Mouse (Mus musculus): ENCODE measurements at regions not wholly inside any gene's neighbourhood (a gene's known extent, or its start where the extent isn't known, plus 50 kb on each side); places are given as distances from the start of the nearest gene placed in this dataset.
A peak's percentile ranks its signal among the peaks of the same experiment; 100 is the strongest.
"Not testable (repeated sequence)": the region's sequence is repeated elsewhere in the genome, so short reads cannot be mapped to it uniquely, and the experiment has no call there.

- DNase-seq (ENCODE audit: low spot score in 2 of 2); intact Hi-C loops (cut with DNase I): not testable (repeated sequence)
Observed at GRCm38 (mm10) chr14:26319821-26320220, 62.1 kb downstream of the Duxbl3 start.

GRCm38 (mm10) chr14:26320736-26321135, 63.0 kb downstream of the Duxbl3 start:
- DNase-seq (ENCODE audit: low spot score in 2 of 2): no peak
- intact Hi-C loops (cut with DNase I): no loop called here

- DNase-seq (ENCODE audit: low spot score in 2 of 2): peak in 1 of 2 experiments; percentile 6
- intact Hi-C loops (cut with DNase I): no loop called here
Observed at GRCm38 (mm10) chr14:26328562-26328961, 70.8 kb downstream of the Duxbl3 start.

GRCm38 (mm10) chr14:26341111-26341510, 83.3 kb downstream of the Duxbl3 start:
- intact Hi-C loops (cut with DNase I): no loop called here

GRCm38 (mm10) chr14:26345227-26345626, 87.5 kb downstream of the Duxbl3 start:
- intact Hi-C loops (cut with DNase I): no loop called here
- no peak for DNase-seq (ENCODE audit: low spot score in 2 of 2)

More at GRCm38 (mm10) chr14:26341111-26341510, 83.3 kb downstream of the Duxbl3 start:
- DNase-seq (ENCODE audit: low spot score in 2 of 2): no peak

- no peak for DNase-seq (ENCODE audit: low spot score in 2 of 2)
- intact Hi-C loops (cut with DNase I): no loop called here
Observed at GRCm38 (mm10) chr14:26347296-26347695, 89.5 kb downstream of the Duxbl3 start.

GRCm38 (mm10) chr14:26352927-26353326, 95.2 kb downstream of the Duxbl3 start:
- intact Hi-C loops (cut with DNase I): no loop called here
- DNase-seq (ENCODE audit: low spot score in 2 of 2): no peak

- intact Hi-C loops (cut with DNase I): no loop called here
- DNase-seq (ENCODE audit: low spot score in 2 of 2): no peak
Observed at GRCm38 (mm10) chr14:26357242-26357641, 99.5 kb downstream of the Duxbl3 start.

GRCm38 (mm10) chr14:26357996-26358395, 100.2 kb downstream of the Duxbl3 start:
- DNase-seq (ENCODE audit: low spot score in 2 of 2): no peak
- intact Hi-C loops (cut with DNase I): no loop called here

GRCm38 (mm10) chr14:26360071-26360470, 102.3 kb downstream of the Duxbl3 start:
- intact Hi-C loops (cut with DNase I): no loop called here
- no peak for DNase-seq (ENCODE audit: low spot score in 2 of 2)

- DNase-seq (ENCODE audit: low spot score in 2 of 2): no peak
- intact Hi-C loops (cut with DNase I): no loop called here
Observed at GRCm38 (mm10) chr14:26361206-26361605, 103.4 kb downstream of the Duxbl3 start.
